Mouse (Mus musculus) neural tube, embryonic 11.5 days (tissue): Measurements from ENCODE around the gene Lpin3. TPM values are rescaled to one million over a fixed set of nuclear protein-coding genes. Genes with fewer than 3 reads are reported as not detected.

ENCODE experiments used
- ATAC-seq: fragments of 200-750 bp; cut with Nextera tagmentation; 2 replicates; pipeline ENCODE4 v1.8.0; 2017; ENCODE audit warnings: moderate number of reproducible peaks, mild to moderate bottlenecking, moderate TSS enrichment, moderate library complexity; ENCODE audit not compliant: insufficient read depth, low FRiP score, low TSS enrichment
- DNase-seq: peaks from one replicate; pipeline ENCODE4 v3.0.0-alpha.2; 2015; ENCODE audit warnings: low spot score
- H3K27ac ChIP-seq: fragments of 300-500 bp; sonication (generic); 2 replicates; pipeline ENCODE4 v1.5.1; 2014; ENCODE audit warnings: low read depth, mild to moderate bottlenecking, low read length
- H3K27me3 ChIP-seq: fragments of 300-500 bp; sonication (generic); 2 replicates; pipeline ENCODE4 v1.6.1; 2014; ENCODE audit warnings: mild to moderate bottlenecking, low read length, mixed read lengths; ENCODE audit not compliant: control insufficient read depth, insufficient read depth
- H3K36me3 ChIP-seq: fragments of 300-500 bp; sonication (generic); 2 replicates; pipeline ENCODE4 v1.6.1; 2014; ENCODE audit warnings: mild to moderate bottlenecking, low read length, moderate library complexity, mixed read lengths; ENCODE audit not compliant: control insufficient read depth, insufficient read depth
- H3K4me1 ChIP-seq: fragments of 300-500 bp; sonication (generic); 2 replicates; pipeline ENCODE4 v1.6.1; 2014; ENCODE audit warnings: low read length, mixed read lengths; ENCODE audit not compliant: control insufficient read depth, insufficient read depth
- H3K4me2 ChIP-seq: fragments of 300-500 bp; sonication (generic); 2 replicates; pipeline ENCODE4 v1.6.1; 2014; ENCODE audit warnings: low read depth, mild to moderate bottlenecking, moderate library complexity
- H3K4me3 ChIP-seq: fragments of 300-500 bp; sonication (generic); 2 replicates; pipeline ENCODE4 v1.5.1; 2014; ENCODE audit warnings: low read depth, low read length
- H3K9ac ChIP-seq: fragments of 300-500 bp; sonication (generic); 2 replicates; pipeline ENCODE4 v1.6.1; 2014; ENCODE audit warnings: mild to moderate bottlenecking, low read length
- H3K9me3 ChIP-seq: fragments of 300-500 bp; sonication (generic); 2 replicates; pipeline ENCODE4 v1.6.1; 2016; ENCODE audit warnings: low read length; ENCODE audit not compliant: control insufficient read depth
- WGBS: fragments of 180-500 bp; shearing (Covaris S2); extraction: QIAGEN DNeasy Blood & Tissue Kit; methylation state at CpG from one replicate; pipeline ENCODE4 v1.1.7; 2014; 5-methylcytosine and 5-hydroxymethylcytosine counted together
- polyA plus RNA-seq: library from polyadenylated mRNA; unstranded; fragments of >200 nt; fragmentation: Nextera tagmentation; extraction: Ambion mirVana; gene quantifications from 2 replicates; pipeline ENCODE4 v1.2.1, GENCODE M21; 2014

Gene Lpin3
- polyA plus RNA-seq, 1 experiment from 2014 or later: 0.29 TPM

- H3K27me3 ChIP-seq: peaks cover 22% of the 10 kb centered on the region
- 78% methylated on average over 13 of the region's 13 CpGs for WGBS
Observed at GRCm38 (mm10) chr2:160915821-160916610, 35.5 kb downstream of the Lpin3 start.

DNA sequence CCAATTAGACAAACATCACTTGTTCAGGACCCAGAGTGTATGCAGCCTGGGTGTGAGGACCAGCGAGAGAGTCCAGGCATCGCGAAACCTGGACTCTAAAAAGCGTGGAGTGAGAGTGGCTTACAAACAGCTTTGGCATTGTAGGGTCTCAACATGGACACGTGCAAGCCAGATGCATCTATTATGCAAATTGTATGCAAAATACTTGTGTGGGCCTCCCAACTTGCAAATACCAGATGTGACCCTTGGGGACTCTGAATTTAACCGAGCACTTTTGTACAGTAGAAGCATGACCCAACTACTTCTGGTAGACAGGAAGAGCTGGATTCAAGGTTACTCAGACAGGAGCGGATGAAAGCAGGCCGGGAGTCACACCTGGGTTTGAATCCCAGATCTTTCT, 36.2 kb downstream of the Lpin3 start:
- no peak overlapping the region for H3K4me3 ChIP-seq
- peaks cover 16% of the 10 kb centered on the region for H3K27me3 ChIP-seq
- no peak overlapping the region for H3K9ac ChIP-seq
- no peaks in the 10 kb centered on the region for H3K36me3 ChIP-seq
- no peak overlapping the region for H3K27ac ChIP-seq
- 81% methylated on average over 8 of the region's 8 CpGs for WGBS
- H3K4me1 ChIP-seq: peaks cover 2% of the 10 kb centered on the region
- ATAC-seq (no peak), DNase-seq (no peak)
- H3K4me2 ChIP-seq: no peak overlapping the region
- no peaks in the 10 kb centered on the region for H3K9me3 ChIP-seq

More at GRCm38 (mm10) chr2:160915821-160916610, 35.5 kb downstream of the Lpin3 start:
- Histone ChIP-seq H3K4me1 (peaks cover 6% of the 10 kb centered on the region), H3K9ac (no peak overlapping the region), H3K4me2 (no peak overlapping the region), H3K36me3 (no peaks in the 10 kb centered on the region), H3K4me3 (no peak overlapping the region), H3K27ac (no peak overlapping the region), H3K9me3 (no peaks in the 10 kb centered on the region)
- ATAC-seq (no peak), DNase-seq (no peak)

GRCm38 (mm10) chr2:160917313-160917712, 36.8 kb downstream of the Lpin3 start:
- WGBS: 94% methylated on average over 3 of the region's 3 CpGs

DNA sequence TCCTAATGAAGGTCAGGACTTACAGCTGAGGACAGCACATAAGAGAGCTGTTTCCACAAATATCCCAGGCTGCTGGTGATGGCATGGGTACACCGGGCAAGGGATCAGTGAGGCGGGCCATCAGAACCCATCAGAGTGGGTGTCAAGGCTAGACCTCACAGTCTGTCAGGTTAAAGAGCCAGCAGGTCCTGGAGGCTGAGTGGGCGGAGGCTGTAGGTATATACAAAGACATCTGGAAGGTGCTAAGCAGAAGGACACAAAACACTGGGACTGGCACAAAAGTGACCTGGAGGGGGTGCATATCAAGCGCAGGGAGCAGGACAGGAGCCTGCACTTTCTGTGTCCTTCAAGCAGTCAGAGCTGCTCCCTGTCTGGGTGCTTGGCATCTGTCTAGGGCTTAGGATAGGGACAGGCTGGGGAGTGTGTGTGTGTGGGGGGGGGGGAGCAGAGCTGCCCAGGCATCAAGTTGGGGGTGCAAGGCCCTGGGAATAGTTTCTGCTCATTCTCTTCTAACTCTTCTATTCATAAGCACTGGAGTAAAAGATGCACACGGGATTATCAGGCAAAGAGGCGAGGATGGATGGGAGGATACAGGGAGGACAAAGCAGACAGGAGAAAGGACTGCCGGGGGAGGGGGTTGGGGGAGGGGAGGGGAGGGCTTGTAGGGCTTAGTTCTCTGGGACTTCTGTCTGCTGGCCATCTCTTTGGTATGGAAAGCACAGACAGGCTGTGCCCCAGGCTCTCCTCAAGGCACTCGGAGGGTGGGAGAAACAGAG, 37.9 kb downstream of the Lpin3 start:
- 51% methylated on average over 8 of the region's 8 CpGs for WGBS
- no peaks in the 10 kb centered on the region for H3K36me3 ChIP-seq

More at GRCm38 (mm10) chr2:160917313-160917712, 36.8 kb downstream of the Lpin3 start:
- Histone ChIP-seq H3K36me3 (no peaks in the 10 kb centered on the region), H3K9me3 (no peaks in the 10 kb centered on the region), H3K4me2 (no peak overlapping the region), H3K27ac (no peak overlapping the region), H3K9ac (no peak overlapping the region), H3K27me3 (peaks cover 10% of the 10 kb centered on the region), H3K4me1 (no peaks in the 10 kb centered on the region), H3K4me3 (no peak overlapping the region)
- DNase-seq (no peak), ATAC-seq (no peak)

GRCm38 (mm10) chr2:160918930-160919215, 38.4 kb downstream of the Lpin3 start:
- ATAC-seq (0 out of 2 replicates have a peak, but pooled peaks have one; percentile 35), DNase-seq (no peak)
- no peaks in the 10 kb centered on the region for H3K36me3 ChIP-seq
- no peak overlapping the region for H3K4me2 ChIP-seq
- WGBS: 93% methylated on average over 2 of the region's 2 CpGs
- no peak overlapping the region for H3K4me3 ChIP-seq
- H3K27me3 ChIP-seq: no peaks in the 10 kb centered on the region
- no peak overlapping the region for H3K9ac ChIP-seq
- no peaks in the 10 kb centered on the region for H3K9me3 ChIP-seq
- no peak overlapping the region for H3K27ac ChIP-seq
- no peaks in the 10 kb centered on the region for H3K4me1 ChIP-seq

More for the DNA sequence above, 37.9 kb downstream of the Lpin3 start:
- Histone ChIP-seq H3K4me3 (no peak overlapping the region), H3K27ac (no peak overlapping the region), H3K27me3 (no peaks in the 10 kb centered on the region; the same call in 1 of the 2 replicates), H3K4me2 (no peak overlapping the region), H3K4me1 (no peaks in the 10 kb centered on the region), H3K9me3 (no peaks in the 10 kb centered on the region), H3K9ac (no peak overlapping the region)
- no peak for DNase-seq
- ATAC-seq: peak; percentile 50

- no peak overlapping the region for H3K4me2 ChIP-seq
- no peaks in the 10 kb centered on the region for H3K4me1 ChIP-seq
- H3K9me3 ChIP-seq: no peaks in the 10 kb centered on the region
- no peaks in the 10 kb centered on the region for H3K36me3 ChIP-seq
- ATAC-seq: no peak
- 68% methylated on average over 5 of the region's 7 CpGs for WGBS
- no peak overlapping the region for H3K9ac ChIP-seq
- no peak for DNase-seq
- no peak overlapping the region for H3K4me3 ChIP-seq
- H3K27ac ChIP-seq: no peak overlapping the region
- no peaks in the 10 kb centered on the region for H3K27me3 ChIP-seq
Observed at GRCm38 (mm10) chr2:160921285-160921684, 40.8 kb downstream of the Lpin3 start.

- H3K4me1 ChIP-seq: no peaks in the 10 kb centered on the region
- ATAC-seq (no peak), DNase-seq (no peak)
- no peak overlapping the region for H3K4me3 ChIP-seq
- H3K27me3 ChIP-seq: no peaks in the 10 kb centered on the region
- H3K27ac ChIP-seq: no peak overlapping the region
- H3K9ac ChIP-seq: no peak overlapping the region
- H3K4me2 ChIP-seq: no peak overlapping the region
- no peaks in the 10 kb centered on the region for H3K36me3 ChIP-seq
- WGBS: 88% methylated on average over 9 of the region's 9 CpGs
- no peaks in the 10 kb centered on the region for H3K9me3 ChIP-seq
Observed at GRCm38 (mm10) chr2:160925203-160925602, 44.7 kb downstream of the Lpin3 start.

DNA sequence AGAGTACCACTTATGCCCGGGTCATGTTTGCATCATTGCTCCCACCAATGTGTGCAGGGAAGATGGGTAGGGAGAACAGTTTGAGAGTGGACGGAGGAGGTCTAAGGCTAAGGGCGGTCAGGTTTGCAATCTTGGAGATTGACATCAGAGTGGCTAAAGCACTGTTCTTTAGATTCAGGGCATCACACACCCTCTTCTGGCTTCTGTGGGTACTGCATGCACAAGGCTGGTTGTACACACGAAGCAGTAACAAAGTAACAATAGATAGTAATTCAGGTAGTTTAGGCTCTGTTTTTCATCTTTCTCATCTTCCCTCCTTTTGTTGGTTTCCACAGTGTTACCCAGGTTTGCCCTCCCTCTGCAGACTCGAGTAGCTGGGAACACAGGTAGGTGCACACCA, 50.9 kb downstream of the Lpin3 start:
- ATAC-seq (no peak), DNase-seq (no peak)
- Histone ChIP-seq H3K4me3 (no peak overlapping the region), H3K4me2 (no peak overlapping the region), H3K9ac (no peak overlapping the region), H3K36me3 (no peaks in the 10 kb centered on the region), H3K9me3 (no peaks in the 10 kb centered on the region), H3K27ac (no peak overlapping the region), H3K4me1 (no peaks in the 10 kb centered on the region), H3K27me3 (no peaks in the 10 kb centered on the region)
- WGBS: 89% methylated on average over 5 of the region's 5 CpGs

GRCm38 (mm10) chr2:160932325-160932724, 51.9 kb downstream of the Lpin3 start:
- H3K9ac ChIP-seq: no peak overlapping the region
- H3K4me1 ChIP-seq: no peaks in the 10 kb centered on the region
- WGBS: 59% methylated on average over 8 of the region's 8 CpGs
- H3K9me3 ChIP-seq: no peaks in the 10 kb centered on the region
- H3K27me3 ChIP-seq: no peaks in the 10 kb centered on the region
- no peak for DNase-seq
- H3K4me3 ChIP-seq: no peak overlapping the region
- no peak overlapping the region for H3K4me2 ChIP-seq
- H3K27ac ChIP-seq: no peak overlapping the region
- H3K36me3 ChIP-seq: no peaks in the 10 kb centered on the region
- no peak for ATAC-seq
